Comparison of ENCODE assay signal across 1 mouse cellular context in the genomic region with DNA sequence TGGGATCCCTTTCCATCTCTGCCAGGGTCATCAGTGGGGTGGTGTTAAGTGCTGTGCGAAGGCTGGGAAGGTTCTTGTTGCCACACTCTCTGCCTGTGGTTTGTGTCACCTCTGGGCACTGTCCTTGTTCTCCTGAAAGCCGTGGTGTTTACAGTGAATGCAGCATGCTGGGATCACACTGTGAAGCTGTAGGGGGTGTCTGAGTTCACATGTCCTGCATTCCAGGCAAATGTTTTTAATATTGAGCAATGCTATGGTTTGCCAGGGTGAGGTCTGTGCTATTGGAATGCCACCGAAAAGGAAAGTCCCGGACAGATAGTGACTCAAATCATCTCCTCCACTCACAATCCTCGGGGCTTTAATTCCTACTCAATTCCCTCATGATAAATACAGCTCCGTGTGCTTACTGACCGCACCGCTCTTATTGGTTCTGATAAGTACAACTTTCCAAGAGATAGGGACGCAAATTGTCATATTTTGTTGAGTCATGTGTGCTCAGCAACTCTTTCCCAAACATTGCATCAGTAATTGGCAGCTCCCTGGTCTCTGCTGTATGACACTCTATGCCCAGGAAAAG.
TF ChIP-seq lines count a peak whose summit lies in the region.

No protein-coding gene starts in this region.

TF ChIP-seq in MEL, 35 proteins besides CTCF, POLR2A, EP300 and RAD21 (continued from another document):
- TF ChIP-seq NRF1 (IDR thresholded peaks at IDR 0.05; ENCODE audit: insufficient read depth, low read depth, low read length, poor library complexity, severe bottlenecking) (no peak), SIN3A (IDR thresholded peaks at IDR 0.05; ENCODE audit: low read length) (peak; percentile 94), JUND (IDR thresholded peaks at IDR 0.05; ENCODE audit: low read depth, low read length) (peak; percentile 78; the same call in 1 of the 2 replicates), USF2 (IDR thresholded peaks at IDR 0.05; ENCODE audit: borderline replicate concordance in 1 of 2, insufficient read depth in 1 of 2, low read depth in 1 of 2, low read length in 2 of 2) (no peak), CHD2 (IDR thresholded peaks at IDR 0.05; ENCODE audit: low read length) (no peak; the same call in 1 of the 2 replicates), ZC3H11A (IDR thresholded peaks at IDR 0.05; ENCODE audit: low read depth, low read length) (no peak), KAT2A (conservative IDR thresholded peaks at IDR 0.05; ENCODE audit: low read depth, low read length) (peak; percentile 63), SMC3 (IDR thresholded peaks at IDR 0.05; ENCODE audit: low read depth, low read length) (no peak), ZNF384 (IDR thresholded peaks at IDR 0.05; ENCODE audit: low read depth, low read length) (no peak), RCOR1 (IDR thresholded peaks at IDR 0.05; ENCODE audit: low read depth, low read length) (peak; percentile 83), MYC (IDR thresholded peaks at IDR 0.05; ENCODE audit: low read depth, low read length) (peak; percentile 62; the same call in 1 of the 2 replicates), USF1 (IDR thresholded peaks at IDR 0.05; ENCODE audit: low read depth, low read length) (peak; percentile 51; the same call in 1 of the 2 replicates), MYB (IDR thresholded peaks at IDR 0.05; ENCODE audit: low read depth, low read length) (no peak), ZMIZ1 (IDR thresholded peaks at IDR 0.05; ENCODE audit: low read depth, low read length) (no peak), MXI1 (IDR thresholded peaks at IDR 0.05; ENCODE audit: low read depth, low read length) (peak; percentile 75; the same call in 1 of the 2 replicates), MAX (IDR thresholded peaks at IDR 0.05; ENCODE audit: low read length) (peak; percentile 57; the same call in 1 of the 2 replicates), MAFK (IDR thresholded peaks at IDR 0.05; ENCODE audit: borderline replicate concordance, low read depth, low read length) (peak; percentile 92), UBTF (IDR thresholded peaks at IDR 0.05; ENCODE audit: borderline replicate concordance, insufficient read depth, low read depth, low read length) (no peak), POLR2AphosphoS2 (IDR thresholded peaks at IDR 0.05; ENCODE audit: low read length) (no peak; the same call in 1 of the 2 replicates)
TF ChIP-seq in MEL: peak in this region for 17.
